Mouse (Mus musculus) CH12.LX (cell line): ENCODE measurements at regions not wholly inside any gene's neighbourhood (a gene's known extent, or its start where the extent isn't known, plus 50 kb on each side); places are given as distances from the start of the nearest gene placed in this dataset.

Experiments
- CHD2 ChIP-seq: IDR thresholded peaks from 2 replicates; pipeline ENCODE4 v1.6.1; 2011; ENCODE audit warnings: low read length, improper control_type of control experiment
- CTCF ChIP-seq, 2 experiments: IDR thresholded peaks in 1 of 2; conservative IDR thresholded peaks in 1 of 2; 2 replicates each; pipeline ENCODE4 v1.5.1; 2011 to 2012; ENCODE audit warnings: low read depth in 2 of 2, low read length in 2 of 2, improper control_type of control experiment in 1 of 2, inconsistent platforms in 1 of 2, mild to moderate bottlenecking in 1 of 2, moderate library complexity in 1 of 2
- E2F4 ChIP-seq: IDR thresholded peaks from 2 replicates; pipeline ENCODE4 v1.6.1; 2011; ENCODE audit warnings: low read depth, low read length, improper control_type of control experiment; ENCODE audit not compliant: insufficient replicate concordance
- POLR2A ChIP-seq: IDR thresholded peaks from 2 replicates; pipeline ENCODE4 v1.6.1; 2011; ENCODE audit warnings: low read depth, mild to moderate bottlenecking, improper control_type of control experiment, low read length
- RAD21 ChIP-seq: IDR thresholded peaks from 2 replicates; pipeline ENCODE4 v1.6.1; 2011; ENCODE audit warnings: low read depth, mild to moderate bottlenecking, low read length, improper control_type of control experiment, moderate library complexity
- TCF12 ChIP-seq: IDR thresholded peaks from 2 replicates; pipeline ENCODE4 v1.6.1; 2014; ENCODE audit warnings: low read depth, mild to moderate bottlenecking, inconsistent platforms, low read length, improper control_type of control experiment
- USF1 ChIP-seq: IDR thresholded peaks from 2 replicates; pipeline ENCODE4 v1.6.1; 2014; ENCODE audit warnings: low read depth, mild to moderate bottlenecking, inconsistent platforms, low read length, improper control_type of control experiment
- ZNF384 ChIP-seq: IDR thresholded peaks from 2 replicates; pipeline ENCODE4 v1.6.1; 2012; ENCODE audit warnings: low read depth, low read length, improper control_type of control experiment, inconsistent platforms

GRCm38 (mm10) chr1:190448263-190448662, 277.7 kb upstream of the Prox1 start:
- TF ChIP-seq POLR2A = no peak
- no peak for TF ChIP-seq CTCF (conservative IDR thresholded peaks at IDR 0.05 in 1 of 2, IDR thresholded peaks at IDR 0.05 in 1 of 2; ENCODE audit: low read depth in 2 of 2, low read length in 2 of 2)
- TF ChIP-seq E2F4 = no peak
- no peak for TF ChIP-seq RAD21
- no peak for TF ChIP-seq CHD2
- TF ChIP-seq ZNF384 = no peak
- no peak for TF ChIP-seq TCF12
- no peak for TF ChIP-seq USF1
